Comparison of ENCODE assay signal across 8 mouse cellular contexts in the genomic region with DNA sequence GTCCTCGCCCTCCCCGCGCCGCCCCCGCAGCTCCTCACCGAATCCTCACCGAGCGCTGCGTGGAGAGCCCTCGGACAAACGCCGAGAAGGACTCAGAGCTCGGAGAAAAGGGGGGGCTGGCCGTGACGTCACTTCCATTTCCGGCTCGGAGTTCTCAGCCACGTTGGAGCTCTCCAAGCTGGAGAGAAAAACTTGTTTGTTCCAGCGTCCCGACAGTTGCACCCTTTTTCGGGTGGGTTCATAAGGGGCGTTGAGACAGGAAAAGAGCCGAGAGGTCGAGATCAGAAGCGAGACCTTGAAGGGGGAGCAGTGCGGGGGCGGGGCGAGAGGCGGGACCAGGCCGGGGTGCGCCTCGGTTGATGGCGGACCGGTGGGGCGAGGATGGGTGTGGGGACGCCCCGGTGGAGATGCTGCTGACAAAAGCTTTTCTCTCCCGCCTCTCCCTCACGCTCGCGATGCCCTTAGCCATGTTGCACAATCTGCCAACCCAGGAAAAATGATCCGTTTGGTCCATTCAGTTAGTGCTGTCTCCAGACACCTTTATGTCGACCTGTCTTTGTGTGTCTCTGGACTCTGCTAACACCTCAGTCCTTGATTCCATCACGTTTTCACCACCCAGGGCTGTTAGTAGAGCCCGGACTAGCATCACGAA. TPM values are rescaled to one million over a fixed set of nuclear protein-coding genes. Genes with fewer than 3 reads are reported as not detected.
DNase-seq lines count a peak whose midpoint lies in the region; ATAC-seq and TF ChIP-seq lines count a peak whose summit lies in the region.

A gene (minus strand): TSS at position 112 of the 652 bp plus-strand sequence.

- peaks cover 30% of the 10 kb centered on the region for H3K36me3 ChIP-seq in E14TG2a.4 (ENCODE audit: insufficient read depth, low read length)
- H3K36me3 ChIP-seq in forebrain, embryonic 12.5 days (replicated peaks), result peaks cover 15% of the 10 kb centered on the region
- peaks cover 7% of the 10 kb centered on the region; the same call in 1 of the 2 replicates for H3K36me3 ChIP-seq in heart, postnatal 0 days (replicated peaks; ENCODE audit: control insufficient read depth, insufficient read depth, low read length)
- H3K36me3 ChIP-seq in liver, embryonic 14.5 days (replicated peaks; ENCODE audit: control insufficient read depth, insufficient read depth, low read depth), result peaks cover 8% of the 10 kb centered on the region; the same call in 1 of the 2 replicates
- H3K36me3 ChIP-seq in stomach, embryonic 15.5 days, result no peaks in the 10 kb centered on the region

- TF ChIP-seq EP300 in heart, postnatal 0 days (IDR thresholded peaks at IDR 0.05; ENCODE audit: low read depth), result no peak
- no peak for TF ChIP-seq EP300 in liver, embryonic 14.5 days (IDR thresholded peaks at IDR 0.05; ENCODE audit: low read depth)

- ATAC-seq in forebrain, embryonic 12.5 days (ENCODE audit: low FRiP score), result peak; percentile 91
- ATAC-seq in heart, postnatal 0 days (ENCODE audit: insufficient read depth, low read depth), result peak; percentile 90
- ATAC-seq in liver, embryonic 14.5 days (ENCODE audit: insufficient read depth), result peak; percentile 91
- peak; percentile 92 for ATAC-seq in stomach, embryonic 15.5 days (ENCODE audit: insufficient read depth, low FRiP score, low read depth)

- H3K27ac ChIP-seq in forebrain, embryonic 12.5 days, result peak within 1 kb of the TSS; percentile 98
- peak within 1 kb of the TSS; percentile 93 for H3K27ac ChIP-seq in heart, postnatal 0 days (ENCODE audit: low read depth)
- peak within 1 kb of the TSS; percentile 77 for H3K27ac ChIP-seq in liver, embryonic 14.5 days
- peak within 1 kb of the TSS; percentile 99 for H3K27ac ChIP-seq in stomach, embryonic 15.5 days

- DNase-seq in c-Kit-positive CD71-positive TER-119-positive erythroid progenitor cells, embryonic 14.5 days (ENCODE audit: low spot score), result peak; percentile 88
- DNase-seq in heart, postnatal 0 days (ENCODE audit: low spot score), result peak; percentile 73
- DNase-seq in kidney, postnatal 36 days, result peak; percentile 91 to 96
- peak; percentile 74 to 81 (median 78) for DNase-seq in liver, embryonic 14.5 days (ENCODE audit: low read depth in 3 of 3, low spot score in 3 of 3)
- peak; percentile 95 for DNase-seq in neural tube, embryonic 10.5 days (ENCODE audit: extremely low spot score, low spot score)

- H3K4me3 ChIP-seq in E14TG2a.4 (replicated peaks; ENCODE audit: low read length), result peak within 1 kb of the TSS; percentile 95
- H3K4me3 ChIP-seq in forebrain, embryonic 12.5 days (replicated peaks), result peak within 1 kb of the TSS; percentile 91
- peak within 1 kb of the TSS; percentile 86 for H3K4me3 ChIP-seq in heart, postnatal 0 days (ENCODE audit: low read depth, low read length)
- H3K4me3 ChIP-seq in liver, embryonic 14.5 days (ENCODE audit: insufficient read depth in 1 of 2, low read depth in 2 of 2, low read length in 2 of 2), result peak within 1 kb of the TSS; percentile 97 to 99
- peak within 1 kb of the TSS; percentile 88 for H3K4me3 ChIP-seq in stomach, embryonic 15.5 days (replicated peaks)

- H3K4me2 ChIP-seq in forebrain, embryonic 12.5 days, result peak within 1 kb of the TSS; percentile 78
- peak within 1 kb of the TSS; percentile 65 for H3K4me2 ChIP-seq in heart, postnatal 0 days (ENCODE audit: low read depth, low read length)
- peak within 1 kb of the TSS; percentile 93 for H3K4me2 ChIP-seq in liver, embryonic 14.5 days (ENCODE audit: low read depth)
- peak within 1 kb of the TSS; percentile 75 for H3K4me2 ChIP-seq in stomach, embryonic 15.5 days

- peaks cover 43% of the 10 kb centered on the region for H3K4me1 ChIP-seq in E14TG2a.4 (replicated peaks; ENCODE audit: low read depth, low read length)
- peaks cover 35% of the 10 kb centered on the region for H3K4me1 ChIP-seq in forebrain, embryonic 12.5 days
- H3K4me1 ChIP-seq in heart, postnatal 0 days (ENCODE audit: control insufficient read depth, insufficient read depth), result peaks cover 17% of the 10 kb centered on the region
- peaks cover 4 to 16% of the 10 kb centered on the region in 2 experiments for H3K4me1 ChIP-seq in liver, embryonic 14.5 days (replicated peaks; ENCODE audit: control insufficient read depth in 2 of 2, insufficient read depth in 2 of 2, low read length in 1 of 2)
- H3K4me1 ChIP-seq in stomach, embryonic 15.5 days, result peaks cover 9% of the 10 kb centered on the region

- no peaks in the 10 kb centered on the region for H3K9me3 ChIP-seq in E14TG2a.4 (ENCODE audit: low read length)
- H3K9me3 ChIP-seq in forebrain, embryonic 12.5 days, result no peaks in the 10 kb centered on the region
- H3K9me3 ChIP-seq in heart, postnatal 0 days (replicated peaks; ENCODE audit: control insufficient read depth, low read length), result no peaks in the 10 kb centered on the region
- H3K9me3 ChIP-seq in liver, embryonic 14.5 days (ENCODE audit: control insufficient read depth, low read length), result no peaks in the 10 kb centered on the region
- H3K9me3 ChIP-seq in stomach, embryonic 15.5 days, result no peaks in the 10 kb centered on the region

- TF ChIP-seq CTCF in E14TG2a.4 (conservative IDR thresholded peaks at IDR 0.05; ENCODE audit: low read length), result no peak
- no peak for TF ChIP-seq CTCF in heart, postnatal 0 days (IDR thresholded peaks at IDR 0.05; ENCODE audit: low read depth)
- TF ChIP-seq CTCF in liver, embryonic 14.5 days (IDR thresholded peaks at IDR 0.05; ENCODE audit: low read depth), result no peak

- no peaks in the 10 kb centered on the region for H3K27me3 ChIP-seq in E14TG2a.4 (ENCODE audit: insufficient read depth, low read length)
- peaks cover 4% of the 10 kb centered on the region; the same call in 1 of the 2 replicates for H3K27me3 ChIP-seq in forebrain, embryonic 12.5 days
- no peaks in the 10 kb centered on the region for H3K27me3 ChIP-seq in heart, postnatal 0 days (ENCODE audit: control insufficient read depth, insufficient read depth, low read length)
- H3K27me3 ChIP-seq in liver, embryonic 14.5 days (ENCODE audit: control insufficient read depth, insufficient read depth, low read length), result no peaks in the 10 kb centered on the region
- H3K27me3 ChIP-seq in stomach, embryonic 15.5 days (replicated peaks), result no peaks in the 10 kb centered on the region

- H3K9ac ChIP-seq in forebrain, embryonic 12.5 days, result peak within 1 kb of the TSS; percentile 90
- H3K9ac ChIP-seq in heart, postnatal 0 days (replicated peaks; ENCODE audit: low read depth, low read length), result peak within 1 kb of the TSS; percentile 88
- H3K9ac ChIP-seq in liver, embryonic 14.5 days (replicated peaks), result peak within 1 kb of the TSS; percentile 95
- peak within 1 kb of the TSS; percentile 92 for H3K9ac ChIP-seq in stomach, embryonic 15.5 days

- under 1% methylated on average over 45 of the region's 46 CpGs for WGBS in forebrain, embryonic 12.5 days
- under 1% methylated on average over 46 of the region's 46 CpGs for WGBS in heart, postnatal 0 days
- WGBS in liver, embryonic 14.5 days (ENCODE audit: insufficient replicate concordance), result under 1% methylated on average over 46 of the region's 46 CpGs
- WGBS in stomach, embryonic 15.5 days, result under 1% methylated on average over 46 of the region's 46 CpGs

RNA-seq across cellular contexts. Expression of the gene that starts here (rescaled TPM):
- 160 and 165 TPM in 2 replicates for polyA plus RNA-seq in forebrain, embryonic 12.5 days (2016; fragmentation: Nextera tagmentation; extraction: Ambion mirVana)
- total RNA-seq in heart, postnatal 0 days (2014; rRNA removed; ENCODE audit: low replicate concordance), result 26.8 and 50.1 TPM in 2 replicates
- 25.4 and 28.7 TPM in 2 replicates for polyA plus RNA-seq in heart, postnatal 0 days (2015; fragmentation: Nextera tagmentation; extraction: Ambion mirVana)
- 3.6 and 5.0 TPM in 2 replicates for polyA plus RNA-seq in liver, embryonic 14.5 days (2012; rRNA removed)
- polyA plus RNA-seq in liver, embryonic 14.5 days (2014; fragmentation: Nextera tagmentation; extraction: Ambion mirVana), result 8.7 and 10.8 TPM in 2 replicates
- polyA plus RNA-seq in stomach, embryonic 15.5 days (2015; fragmentation: Nextera tagmentation; extraction: Ambion mirVana), result 81.0 and 83.5 TPM in 2 replicates

Comparison
In these comparisons a context has a peak if more than half of its experiments do, and no peak if none do; other contexts are left out.
1. Peak in every context shown above with its lines: DNase-seq, ATAC-seq, H3K4me3 ChIP-seq and H3K27ac ChIP-seq.